Mouse (Mus musculus): ENCODE results near the gene Sh3gl2.

Gene Sh3gl2

GRCm38 (mm10) chr4:85232386-85233381 is 27.8 kb downstream of the Sh3gl2 start:
- ATAC-seq (ENCODE audit: low TSS enrichment) = peak; percentile 92

GRCm38 (mm10) chr4:85241675-85242074 is 36.7 kb downstream of the Sh3gl2 start:
- no peak for ATAC-seq (ENCODE audit: low TSS enrichment)

- no peak for ATAC-seq (ENCODE audit: low TSS enrichment)
Measured at GRCm38 (mm10) chr4:85242562-85242961, 37.6 kb downstream of the Sh3gl2 start.

- no peak for ATAC-seq (ENCODE audit: low TSS enrichment)
Measured at GRCm38 (mm10) chr4:85248673-85249072, 43.7 kb downstream of the Sh3gl2 start.

- ATAC-seq (ENCODE audit: low TSS enrichment) = no peak
Measured at GRCm38 (mm10) chr4:85250271-85250670, 45.3 kb downstream of the Sh3gl2 start.

- peak; percentile 48 for ATAC-seq (ENCODE audit: low TSS enrichment)
Measured at GRCm38 (mm10) chr4:85250786-85251185, 45.9 kb downstream of the Sh3gl2 start.

- ATAC-seq (ENCODE audit: low TSS enrichment) = no peak
Measured at GRCm38 (mm10) chr4:85255771-85256389, 51.0 kb downstream of the Sh3gl2 start.

GRCm38 (mm10) chr4:85256461-85257202 is 51.7 kb downstream of the Sh3gl2 start:
- ATAC-seq (ENCODE audit: low TSS enrichment) = no peak

- no peak for ATAC-seq (ENCODE audit: low TSS enrichment)
Measured at GRCm38 (mm10) chr4:85257771-85258341, 52.9 kb downstream of the Sh3gl2 start.

GRCm38 (mm10) chr4:85260687-85261658 is 56.0 kb downstream of the Sh3gl2 start:
- peak; percentile 88 for ATAC-seq (ENCODE audit: low TSS enrichment)

GRCm38 (mm10) chr4:85262146-85262545 is 57.2 kb downstream of the Sh3gl2 start:
- ATAC-seq (ENCODE audit: low TSS enrichment) = no peak

- no peak for ATAC-seq (ENCODE audit: low TSS enrichment)
Measured at GRCm38 (mm10) chr4:85262606-85263005, 57.7 kb downstream of the Sh3gl2 start.

GRCm38 (mm10) chr4:85267456-85267855 is 62.5 kb downstream of the Sh3gl2 start:
- no peak for ATAC-seq (ENCODE audit: low TSS enrichment)

GRCm38 (mm10) chr4:85272877-85273276 is 68.0 kb downstream of the Sh3gl2 start:
- ATAC-seq (ENCODE audit: low TSS enrichment) = peak; percentile 87

- peak; percentile 62 for ATAC-seq (ENCODE audit: low TSS enrichment)
Measured at GRCm38 (mm10) chr4:85273452-85273851, 68.5 kb downstream of the Sh3gl2 start.

GRCm38 (mm10) chr4:85283151-85283550 is 78.2 kb downstream of the Sh3gl2 start:
- no peak for ATAC-seq (ENCODE audit: low TSS enrichment)

- no peak for ATAC-seq (ENCODE audit: low TSS enrichment)
Measured at GRCm38 (mm10) chr4:85289990-85290389, 85.1 kb downstream of the Sh3gl2 start.

GRCm38 (mm10) chr4:85291296-85291695 is 86.4 kb downstream of the Sh3gl2 start:
- no peak for ATAC-seq (ENCODE audit: low TSS enrichment)

GRCm38 (mm10) chr4:85293368-85293767 is 88.4 kb downstream of the Sh3gl2 start:
- no peak for ATAC-seq (ENCODE audit: low TSS enrichment)

- ATAC-seq (ENCODE audit: low TSS enrichment) = peak; percentile 85
Measured at GRCm38 (mm10) chr4:85300610-85301405, 95.9 kb downstream of the Sh3gl2 start.

Data from frontal cortex, adult (tissue).